Comparison of ENCODE assay signal across 14 mouse cellular contexts in genomic region chr6:31624374-31624773, GRCm38 (mm10).
"Had no signal": no experiment of that assay in that cellular context is flagged by ENCODE, and none has a peak within 500 bp of the region (broad histone marks: within the 10 kb centered on the region; RNA-seq: fewer than 3 reads in every experiment).

No protein-coding gene starts in this region.

- H3K4me3 ChIP-seq: layer of hippocampus, adult 2 months; limb, embryonic 12.5 days; neural tube, embryonic 13.5 days had no signal

- H3K4me2 ChIP-seq: limb, embryonic 12.5 days; midbrain, embryonic 11.5 days; neural tube, embryonic 13.5 days had no signal

- H3K4me1 ChIP-seq: limb, embryonic 12.5 days; neural tube, embryonic 13.5 days had no signal

- H3K9ac ChIP-seq: limb, embryonic 12.5 days; neural tube, embryonic 13.5 days had no signal

- H3K27me3 ChIP-seq: limb, embryonic 12.5 days; neural tube, embryonic 13.5 days had no signal

- H3K9me3 ChIP-seq: limb, embryonic 12.5 days; neural tube, embryonic 13.5 days had no signal

- ATAC-seq: intestine, postnatal 0 days; midbrain, embryonic 16.5 days had no signal

- DNase-seq: kidney, postnatal 10 days; kidney, postnatal 4 days; liver; retina, postnatal 1 day; right cerebral cortex, postnatal 4 days; spleen, adult 18-20 months; thymus, adult 18-20 months; thymus, postnatal 14 days had no signal

- H3K27ac ChIP-seq: layer of hippocampus, adult 2 months; limb, embryonic 12.5 days; neural tube, embryonic 13.5 days had no signal

- H3K36me3 ChIP-seq: limb, embryonic 12.5 days; neural tube, embryonic 13.5 days had no signal
